Mouse (Mus musculus): ENCODE results near the gene Socs7.
"Not testable (repeated sequence)": the region's sequence is repeated elsewhere in the genome, so short reads cannot be mapped to it uniquely, and the experiment has no call there.

Socs7 gene

DNA sequence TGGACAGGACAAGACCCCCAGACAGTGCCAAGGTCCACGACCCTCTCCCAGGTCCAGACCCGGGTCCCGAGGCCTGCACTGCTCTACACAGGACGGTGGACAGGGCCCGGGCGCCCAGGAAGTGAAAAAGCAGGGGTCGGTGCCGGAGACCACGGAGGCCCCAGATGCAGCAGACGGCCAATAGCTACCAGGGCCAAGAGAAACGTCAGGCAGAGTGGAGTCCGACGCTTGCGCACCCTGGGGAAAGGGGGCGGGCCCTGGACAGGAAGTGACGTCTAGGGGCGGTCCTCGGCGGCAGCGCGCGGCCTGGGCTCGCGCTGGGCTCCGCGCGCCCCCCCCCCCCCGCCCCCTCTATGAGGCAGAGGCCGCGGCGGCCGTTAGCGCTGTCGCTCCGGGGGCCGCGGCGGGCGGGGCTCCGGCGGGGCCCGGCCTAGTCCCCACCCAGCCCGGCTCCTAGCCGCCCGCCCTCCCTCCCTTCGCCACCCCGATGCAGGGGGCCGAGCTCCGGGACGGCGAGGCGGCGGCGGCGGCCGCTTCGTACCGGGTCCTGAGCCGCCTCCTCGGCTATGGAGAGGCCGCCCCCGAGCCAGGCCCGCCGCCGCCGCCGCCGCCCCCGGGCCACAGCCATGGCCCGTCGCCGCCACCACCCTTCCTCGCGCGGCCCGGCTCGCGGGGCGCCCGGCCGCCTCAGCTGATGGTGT is at the start of gene Socs7:
Gene Socs7, plus strand, starts transcription at position 604 of the 701 bp plus-strand sequence.
- DNase-seq, result peak; percentile 96 to 98

DNA sequence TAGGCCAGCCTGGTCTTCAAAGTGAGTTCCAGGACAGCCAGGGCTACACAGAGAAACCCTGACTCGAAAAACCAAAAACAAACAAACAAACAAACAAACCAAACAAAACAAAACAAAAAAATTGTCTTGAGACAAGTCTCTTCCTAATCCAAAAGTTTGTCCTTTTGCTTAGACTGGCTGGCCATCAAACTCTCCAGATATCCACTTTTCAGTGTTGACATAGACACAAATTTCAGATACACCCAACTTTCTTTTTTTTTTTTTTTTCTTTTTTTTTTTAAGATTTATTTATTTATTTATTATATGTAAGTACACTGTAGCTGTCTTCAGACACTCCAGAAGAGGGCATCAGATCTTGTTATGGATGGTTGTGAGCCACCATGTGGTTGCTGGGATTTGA is 49.5 kb upstream of the Socs7 start:
- not testable (repeated sequence) for DNase-seq

DNA sequence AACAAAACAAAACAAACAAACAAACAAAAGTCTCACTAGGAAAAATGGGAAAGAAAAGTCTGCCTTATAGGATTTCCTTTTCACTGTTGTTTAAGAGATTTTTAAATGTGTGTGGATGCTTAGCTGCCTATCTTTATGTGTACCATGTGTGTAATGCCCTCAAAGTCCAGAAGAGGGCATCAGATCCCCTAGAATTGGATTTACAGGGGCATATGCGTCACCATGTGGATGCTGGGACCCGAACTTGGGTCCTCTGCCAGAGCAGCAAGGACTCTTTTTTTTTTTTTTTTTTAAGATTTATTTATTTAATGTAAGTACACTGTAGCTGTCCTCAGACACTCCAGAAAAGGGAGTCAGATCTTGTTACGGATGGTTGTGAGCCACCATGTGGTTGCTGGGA is 48.2 kb upstream of the Socs7 start:
- DNase-seq, result peak in 1 of 2 experiments; percentile 42

DNA sequence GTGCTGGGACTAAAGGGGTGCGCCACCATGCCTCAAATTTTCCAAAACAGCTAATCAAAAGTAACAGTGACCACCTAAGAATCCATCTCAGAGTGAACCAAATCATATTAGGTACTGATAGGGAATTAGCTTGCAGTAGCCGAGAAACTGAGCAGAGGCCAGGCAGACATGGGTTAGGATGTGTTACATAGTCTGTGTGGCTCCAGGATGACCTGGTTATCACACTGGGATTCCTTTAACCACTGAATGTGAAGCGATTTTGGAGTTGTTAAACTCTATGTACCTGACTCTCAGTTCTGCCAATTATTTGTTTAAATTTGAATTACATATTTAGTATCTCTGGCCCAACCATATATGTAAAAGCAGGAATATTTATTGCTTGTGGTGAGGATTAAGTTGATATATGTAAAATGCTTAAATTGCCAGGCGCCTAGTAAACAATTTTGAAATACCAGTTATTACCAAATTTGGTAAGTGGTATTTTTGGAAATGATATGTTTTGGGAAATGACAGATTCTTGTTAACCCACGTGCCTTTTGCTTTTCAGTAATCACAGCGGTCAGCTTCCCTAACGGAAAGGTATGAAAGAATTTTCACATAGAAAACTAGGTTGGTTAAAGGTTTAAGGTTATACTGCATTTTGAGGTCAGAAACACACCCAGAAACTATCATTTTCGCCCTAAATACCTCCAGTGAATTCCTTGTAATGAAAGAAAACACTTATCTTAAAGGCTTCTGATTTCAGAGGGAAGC is 47.4 kb upstream of the Socs7 start:
- no peak for DNase-seq

DNA sequence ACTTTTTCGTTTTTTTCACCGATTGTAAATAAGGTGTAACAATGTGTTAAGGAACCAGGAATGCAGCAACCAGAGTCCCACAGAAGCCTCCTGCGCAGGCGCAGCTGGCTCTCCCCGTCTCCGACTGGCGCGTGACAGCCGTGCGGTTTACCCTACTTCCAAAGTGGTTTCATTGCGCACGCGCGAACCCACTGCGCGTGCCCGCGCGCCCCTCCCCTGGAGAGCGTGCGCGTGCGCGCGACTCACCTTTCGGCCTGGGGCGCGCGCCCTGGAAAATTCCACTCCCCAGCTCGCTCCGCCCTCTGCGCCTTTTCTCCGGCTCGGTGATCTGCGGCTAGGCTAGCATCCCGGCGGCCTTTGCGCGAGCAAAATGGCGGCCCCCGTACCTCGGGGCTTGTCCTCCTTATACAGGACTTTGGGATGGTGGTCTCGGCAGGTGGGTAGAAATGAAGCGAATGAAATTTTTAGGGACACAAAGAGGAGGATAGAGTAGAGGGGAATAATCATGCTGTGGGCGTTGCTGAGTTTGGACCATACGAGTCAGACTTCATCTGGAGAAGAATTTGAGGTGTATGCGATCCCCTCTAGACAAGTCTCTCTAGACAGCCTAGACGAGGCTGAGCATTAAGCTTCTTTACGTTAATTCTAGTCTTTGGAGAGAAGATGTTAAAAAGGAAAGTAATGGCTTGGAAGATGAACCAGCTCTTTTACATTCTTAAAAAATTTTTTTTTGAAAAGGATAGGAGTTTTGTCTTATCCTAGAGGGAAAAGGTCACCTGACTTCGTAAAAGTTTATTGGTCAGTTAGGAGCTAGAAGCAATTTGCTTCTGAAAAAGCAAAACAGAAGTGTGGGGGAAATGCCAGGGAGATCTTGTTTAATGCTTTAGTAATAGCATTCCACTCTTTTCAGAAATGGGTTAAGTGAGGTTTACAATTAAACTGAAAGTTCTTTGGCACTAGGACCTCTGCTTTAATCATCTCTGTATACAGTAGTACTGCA is 46.5 kb upstream of the Socs7 start, which contains the start of gene Mrpl45:
Gene Mrpl45, plus strand, starts transcription at position 213 of the 1,000 bp plus-strand sequence.
- DNase-seq, result peak; percentile 99

DNA sequence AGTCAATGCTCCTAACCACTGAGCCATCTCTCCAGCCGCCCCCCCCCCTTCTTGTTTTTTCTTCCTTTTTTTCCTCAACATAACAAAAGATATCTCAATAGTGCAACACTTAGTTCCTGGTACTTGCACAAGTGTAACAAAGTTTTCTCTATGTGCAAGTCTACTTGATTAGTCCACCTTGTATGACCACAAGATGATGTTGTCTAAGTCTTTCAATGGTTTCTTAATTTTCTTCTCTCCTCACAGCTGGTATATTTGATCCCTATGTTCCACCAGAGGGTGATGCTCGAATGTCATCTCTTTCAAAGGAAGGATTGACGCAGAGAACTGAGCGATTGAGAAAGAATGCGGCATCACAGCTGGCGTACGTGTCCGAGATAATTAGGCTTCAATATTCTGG is 41.2 kb upstream of the Socs7 start:
- no peak for DNase-seq

DNA sequence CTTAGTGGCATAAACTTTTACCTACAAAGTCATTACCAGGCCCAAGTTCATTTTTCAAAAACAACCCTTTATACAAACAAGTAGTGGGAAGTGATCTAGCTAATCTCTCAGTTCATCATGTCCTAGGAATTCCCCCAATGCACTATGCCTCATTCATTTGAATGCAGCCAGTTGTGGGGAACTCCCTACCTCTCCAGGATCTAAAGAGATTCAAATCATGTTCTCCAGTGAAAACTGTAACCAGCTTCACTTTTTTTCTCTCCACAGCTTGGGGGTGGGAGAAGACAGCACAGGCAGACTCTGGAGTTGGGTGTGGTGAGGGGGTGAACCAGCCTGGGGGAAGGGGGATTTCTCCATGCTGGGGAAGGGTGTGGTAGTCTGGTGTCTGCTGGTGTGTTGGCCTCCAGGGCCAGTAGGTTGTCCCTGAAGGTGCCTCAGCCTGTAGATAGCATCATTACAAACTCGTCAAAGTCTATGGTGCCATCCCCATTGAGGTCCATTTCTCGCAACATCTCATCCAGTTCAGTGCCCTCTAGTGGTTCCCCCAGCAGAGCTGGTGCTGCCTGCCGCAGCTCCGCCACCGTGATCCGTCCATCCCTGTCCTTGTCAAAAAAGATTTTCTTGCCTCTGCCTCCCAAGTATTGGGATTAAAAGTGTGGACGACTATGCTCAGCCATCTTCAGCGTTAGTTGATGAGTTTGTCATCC is 40.3 kb upstream of the Socs7 start:
- DNase-seq, result not testable (repeated sequence)

DNA sequence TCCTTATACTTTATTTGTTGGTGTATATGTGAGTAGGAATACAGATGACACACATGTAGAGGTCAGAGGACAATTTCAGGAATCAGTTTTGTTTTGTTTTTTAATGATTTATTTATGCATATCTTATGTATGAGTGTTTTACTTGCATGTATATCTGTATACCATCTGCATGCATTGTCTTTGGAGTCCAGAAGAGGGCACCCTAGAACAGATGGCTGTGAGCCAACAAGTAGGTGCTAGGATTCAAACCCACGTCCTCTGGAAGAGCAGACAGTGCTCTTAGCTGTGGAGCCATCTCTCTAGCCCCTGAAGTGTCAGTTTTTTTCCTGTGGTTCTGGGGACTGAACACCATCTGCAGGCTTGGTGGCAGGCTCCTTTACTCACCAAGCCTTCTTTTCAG is 37.1 kb upstream of the Socs7 start:
- no peak for DNase-seq

DNA sequence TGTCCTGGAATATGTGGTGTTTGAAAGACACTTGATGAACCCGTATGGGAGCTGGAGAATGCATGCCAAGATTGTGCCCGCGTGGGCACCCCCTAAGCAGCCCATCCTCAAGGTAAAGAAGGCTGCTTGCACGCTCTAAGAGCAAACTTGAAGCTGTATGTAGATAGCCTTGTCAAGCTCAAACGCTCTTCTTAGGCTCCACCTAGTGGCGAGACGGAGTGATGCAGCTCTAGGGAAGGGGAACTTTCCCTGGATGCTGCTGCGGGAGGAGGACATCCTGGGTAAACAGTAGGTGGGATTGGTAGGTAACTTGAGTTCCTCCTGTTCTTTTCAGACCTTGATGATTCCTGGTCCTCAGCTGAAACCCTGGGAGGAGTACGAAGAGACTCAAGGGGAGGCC is 34.2 kb upstream of the Socs7 start:
- peak; percentile 74 to 81 for DNase-seq

DNA sequence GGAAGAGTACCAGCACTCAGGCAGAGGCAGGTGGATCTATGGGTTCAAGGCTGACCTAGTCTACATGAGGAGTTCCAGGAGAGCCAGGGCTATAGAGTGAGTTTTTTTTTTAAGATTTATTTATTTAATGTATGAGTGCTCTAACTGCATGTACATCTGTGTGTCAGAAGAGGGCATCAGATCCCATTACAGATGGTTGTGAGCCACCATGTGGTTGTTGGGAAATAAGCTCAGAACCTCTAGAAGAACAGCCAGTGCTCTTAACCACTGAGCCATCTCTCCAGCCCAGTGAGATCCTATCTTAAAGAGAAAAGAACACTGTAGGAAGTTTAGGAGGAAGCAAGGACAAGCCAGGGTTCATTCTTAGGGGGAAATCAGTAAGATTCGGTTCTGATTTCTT is 32.0 kb upstream of the Socs7 start:
- no peak for DNase-seq

DNA sequence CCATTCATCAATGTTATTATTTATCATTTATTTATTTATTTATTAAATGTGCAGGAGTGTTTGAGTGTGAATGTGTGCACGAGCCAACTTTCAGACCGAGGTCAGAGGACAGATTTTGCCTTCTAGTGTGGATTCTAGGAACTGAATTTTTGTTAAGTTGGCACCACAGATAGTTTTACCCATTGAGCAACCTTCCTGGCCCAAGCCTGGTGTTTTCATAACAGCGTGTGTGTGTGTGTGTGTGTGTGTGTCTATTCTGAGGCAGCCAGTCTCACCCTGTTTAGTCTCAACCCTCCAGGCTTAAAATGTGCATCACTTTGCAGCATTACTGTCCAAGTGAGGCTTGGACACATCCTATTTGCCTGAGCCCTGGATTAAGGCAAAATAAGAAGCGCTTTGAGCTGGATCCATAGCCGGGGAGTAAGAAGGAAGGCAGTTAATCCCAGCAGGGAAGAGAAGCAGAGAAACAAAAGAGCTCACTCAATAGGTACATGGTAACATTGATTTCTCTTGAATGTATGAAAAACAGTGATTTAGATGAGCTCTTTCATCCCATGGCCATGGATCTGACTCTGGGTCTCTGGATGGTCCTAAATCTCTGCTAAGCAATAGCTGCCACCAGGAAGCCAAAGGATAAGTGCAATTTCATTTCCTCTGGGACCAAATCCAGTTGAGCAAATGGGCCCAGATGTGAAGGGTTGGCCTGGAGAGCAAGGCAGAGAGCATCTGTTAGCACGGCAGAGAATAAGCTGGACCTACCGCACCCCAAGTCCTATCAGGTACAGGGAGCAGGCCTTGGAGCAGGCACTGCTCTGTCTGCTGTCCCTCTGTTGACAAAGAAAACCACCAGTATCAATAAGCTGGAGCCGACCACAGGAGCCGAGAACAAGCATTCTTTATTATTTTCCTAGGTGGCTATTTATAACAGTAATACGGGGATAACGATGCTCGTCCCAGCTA is 30.8 kb upstream of the Socs7 start:
- DNase-seq, result no peak

DNA sequence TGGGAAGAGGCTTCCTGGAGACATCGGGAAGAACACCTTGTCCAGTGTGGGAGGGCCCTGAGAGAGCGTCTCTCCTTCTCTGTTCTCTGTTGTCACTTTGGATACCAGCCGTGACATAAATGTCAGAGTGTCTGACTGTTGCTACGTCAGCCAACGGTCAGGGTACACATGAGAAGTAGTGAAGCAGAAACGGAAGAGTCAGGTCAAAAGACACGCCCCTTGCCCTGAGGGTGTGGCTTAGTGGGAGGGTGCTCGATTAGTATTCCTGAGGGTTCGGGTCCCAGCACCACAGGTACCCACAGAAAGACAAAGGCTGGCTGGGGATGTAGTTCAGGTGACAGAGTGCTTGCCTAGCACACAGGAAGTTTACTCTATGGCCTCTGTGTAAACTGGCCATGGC is 29.3 kb upstream of the Socs7 start:
- DNase-seq, result no peak

DNA sequence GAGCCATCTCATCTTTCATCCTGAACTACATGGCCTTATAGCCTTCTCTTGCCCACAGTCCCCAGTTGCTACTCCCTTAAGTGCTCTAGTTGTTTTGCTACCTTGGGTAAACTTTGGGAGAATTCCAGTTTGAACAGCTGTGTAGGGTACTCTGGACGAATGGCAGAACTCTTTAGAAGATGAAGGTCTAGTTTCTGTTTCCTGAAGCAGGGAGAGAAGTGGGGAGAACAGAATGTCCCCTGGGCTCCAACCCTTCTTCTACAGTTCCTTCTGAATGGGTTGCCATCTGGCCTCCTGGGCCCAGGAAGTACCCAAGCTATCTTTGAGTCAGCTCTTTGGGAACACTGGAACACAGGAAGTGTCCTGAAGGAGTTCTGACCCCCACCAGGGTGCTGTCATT is 28.5 kb upstream of the Socs7 start:
- DNase-seq, result no peak

DNA sequence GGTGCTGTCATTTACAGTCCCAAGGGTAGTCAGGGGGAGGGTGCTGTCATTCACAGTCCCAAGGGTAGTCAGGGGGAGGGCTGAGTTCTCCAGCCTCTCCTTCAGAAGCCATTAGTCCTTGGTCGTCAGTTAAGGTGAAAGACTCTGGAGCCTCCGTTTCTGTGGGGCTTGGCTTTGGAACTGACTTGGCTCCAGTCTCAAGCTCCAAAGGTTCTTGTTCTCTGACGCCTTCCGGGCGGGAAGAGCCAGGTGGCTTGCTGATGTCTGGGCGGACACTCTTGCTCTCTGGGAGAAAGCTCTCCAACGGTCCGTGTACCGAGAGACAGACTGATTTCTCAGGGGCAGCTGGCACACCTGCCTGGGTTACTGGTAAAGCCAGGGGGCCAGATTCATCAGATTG is 28.0 kb upstream of the Socs7 start:
- DNase-seq, result no peak

DNA sequence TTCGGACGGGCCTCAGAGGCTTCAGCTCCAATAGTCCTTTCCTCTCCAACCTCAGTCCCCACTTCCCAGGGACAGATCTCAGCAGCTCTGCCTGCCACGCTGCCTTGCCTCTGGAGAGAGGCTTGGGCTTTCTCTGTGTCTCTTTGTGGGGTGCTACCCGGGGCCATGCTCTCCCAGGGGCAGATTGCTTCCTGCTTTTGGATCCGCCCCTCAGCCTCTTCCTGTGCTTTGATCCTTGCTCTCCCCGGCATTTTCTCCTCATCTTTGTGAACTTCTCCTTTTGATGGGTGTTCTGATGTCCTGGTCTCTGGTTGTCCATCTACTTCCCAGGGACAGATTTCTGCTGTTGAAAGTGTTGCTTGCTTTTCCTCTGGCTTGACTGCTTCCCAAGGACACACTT is 26.1 kb upstream of the Socs7 start:
- no peak for DNase-seq

DNA sequence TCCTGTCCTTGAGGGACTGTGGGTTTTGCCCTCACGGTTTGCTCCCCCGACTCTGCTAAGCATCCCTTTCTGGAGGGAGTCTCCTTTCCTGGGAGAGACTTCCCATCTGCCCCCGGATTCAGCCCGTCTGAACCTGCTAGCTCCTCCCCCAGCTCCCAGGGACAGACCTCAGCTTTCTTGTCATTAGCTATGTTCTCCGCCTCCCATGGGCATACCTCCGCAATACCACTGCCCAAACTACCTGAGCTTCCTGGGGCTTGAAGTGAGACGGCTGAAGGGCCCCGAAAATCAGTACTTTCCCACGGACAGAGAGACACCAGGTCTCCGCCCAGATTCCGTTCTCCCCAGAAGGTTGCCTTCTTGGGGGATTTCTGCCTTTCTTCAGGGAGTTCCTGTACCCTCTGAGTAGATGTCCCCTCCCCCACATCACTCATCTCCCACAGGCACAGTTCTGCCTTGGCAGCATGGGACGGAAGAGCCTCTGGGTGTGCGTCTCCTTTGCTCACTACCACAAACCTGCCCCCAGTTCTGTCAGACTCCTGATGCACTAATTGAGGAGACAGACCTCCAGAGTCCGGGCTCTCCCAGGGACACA is 25.5 kb upstream of the Socs7 start:
- DNase-seq, result no peak

DNA sequence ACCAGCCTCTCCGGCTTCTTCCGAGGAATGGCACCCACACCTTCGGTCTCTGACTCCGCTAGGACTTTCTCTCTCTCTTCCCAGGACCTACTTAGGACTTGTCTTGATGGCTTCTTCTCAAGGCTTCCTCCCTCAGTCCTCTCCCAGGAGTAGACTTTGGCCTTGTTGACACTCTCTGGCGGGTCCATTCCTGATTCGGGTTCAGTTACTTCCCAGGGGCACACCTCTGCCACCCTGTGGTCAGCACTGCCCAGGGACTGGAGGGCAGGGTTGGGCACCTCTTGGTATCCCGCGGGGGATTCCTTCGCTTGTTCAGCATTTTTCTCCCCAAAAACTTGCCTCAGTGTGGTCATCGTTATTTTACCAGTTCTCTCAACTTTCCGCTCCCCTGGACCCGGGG is 25.0 kb upstream of the Socs7 start:
- DNase-seq, result no peak

DNA sequence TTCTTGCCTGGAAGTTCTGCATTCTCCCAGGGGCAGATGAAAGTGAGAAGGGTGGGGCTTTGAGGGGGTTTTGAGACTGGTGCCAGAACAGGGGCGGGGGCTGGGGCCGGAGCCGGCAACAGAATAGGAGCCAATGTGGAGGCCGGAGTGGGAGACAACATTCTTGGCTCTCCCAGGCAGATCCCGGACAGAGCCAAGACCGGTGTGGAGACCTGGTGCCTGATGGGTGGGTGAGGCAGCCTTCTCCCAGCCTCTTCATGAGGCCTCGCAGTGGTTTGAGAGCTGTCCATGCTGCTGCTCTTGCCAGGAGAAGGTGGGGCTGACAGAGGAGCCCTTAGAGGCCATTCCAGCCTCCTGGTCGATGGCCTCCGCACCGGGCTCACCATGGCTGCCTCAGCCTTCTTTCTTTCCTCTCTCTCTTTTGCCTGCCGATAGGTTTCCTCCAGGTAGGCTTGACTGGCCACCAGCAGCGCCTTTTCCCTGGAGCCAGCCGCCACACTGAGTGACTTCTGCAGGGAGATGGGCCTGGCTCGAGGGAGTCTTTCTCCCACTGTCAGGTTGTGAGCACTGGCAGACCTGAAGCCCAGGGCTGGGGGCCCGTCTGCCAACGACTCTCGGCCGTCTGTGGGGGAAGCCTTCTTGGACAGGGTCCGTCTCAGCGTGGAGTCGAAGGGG is 23.9 kb upstream of the Socs7 start:
- no peak for DNase-seq

DNA sequence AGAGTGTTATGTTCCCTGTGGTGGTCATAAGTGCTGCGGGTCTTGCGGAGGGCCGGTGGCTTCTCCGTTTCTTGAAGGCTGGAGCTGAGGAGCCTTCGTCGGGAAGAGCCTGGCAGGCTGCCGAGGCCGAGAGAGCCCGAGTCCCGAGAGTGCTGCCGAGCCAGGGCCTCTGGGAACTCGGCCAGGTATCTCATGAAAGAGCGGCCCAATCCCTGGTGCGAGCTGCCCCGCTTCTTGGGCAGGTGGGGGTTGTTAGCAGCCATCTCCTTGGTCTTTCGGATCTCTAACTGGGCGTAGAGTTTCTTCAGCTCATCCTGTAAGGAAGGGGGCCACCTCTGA is 23.4 kb upstream of the Socs7 start:
- peak; percentile 81 to 88 for DNase-seq

DNA sequence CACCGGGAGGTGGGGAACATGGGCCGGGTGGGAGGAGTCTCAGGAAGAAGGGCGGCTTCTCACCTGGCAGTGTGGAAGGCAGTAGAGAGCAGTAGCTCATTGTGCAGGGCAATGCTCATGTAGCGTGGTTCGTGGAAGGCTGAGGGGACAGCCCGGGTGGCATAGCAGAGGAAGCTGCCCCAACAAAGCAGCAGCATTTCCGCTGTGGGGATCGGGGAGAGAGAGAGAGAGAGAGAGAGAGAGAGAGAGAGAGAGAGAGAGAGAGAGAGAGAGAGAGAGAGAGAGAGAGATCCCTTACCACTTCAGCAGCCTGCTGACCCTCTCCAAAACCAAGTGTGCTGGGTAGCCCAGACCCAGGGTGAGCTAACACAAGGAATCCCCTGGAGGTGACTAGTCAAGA is 19.2 kb upstream of the Socs7 start:
- no peak for DNase-seq

All from cerebellum, postnatal 25 days (tissue).